Mouse (Mus musculus) gastrocnemius, adult 8-10 months (tissue): ENCODE measurements around the gene 4933427I04Rik. TPM values are rescaled to one million over a fixed set of nuclear protein-coding genes. Genes with fewer than 3 reads are reported as not detected.
A peak's percentile ranks its signal among the peaks of the same experiment; 100 is the strongest.

Experiments
- DNase-seq, 2 experiments: peaks; one replicate each; pipeline ENCODE4 v3.0.0; 2022; ENCODE audit warnings: low spot score in 2 of 2
- total RNA-seq, 4 experiments: library from RNA; stranded (reverse); gene quantifications; 2 replicates each; pipeline ENCODE4 v1.2.4; 2022

4933427I04Rik gene
- not detected for total RNA-seq

DNA sequence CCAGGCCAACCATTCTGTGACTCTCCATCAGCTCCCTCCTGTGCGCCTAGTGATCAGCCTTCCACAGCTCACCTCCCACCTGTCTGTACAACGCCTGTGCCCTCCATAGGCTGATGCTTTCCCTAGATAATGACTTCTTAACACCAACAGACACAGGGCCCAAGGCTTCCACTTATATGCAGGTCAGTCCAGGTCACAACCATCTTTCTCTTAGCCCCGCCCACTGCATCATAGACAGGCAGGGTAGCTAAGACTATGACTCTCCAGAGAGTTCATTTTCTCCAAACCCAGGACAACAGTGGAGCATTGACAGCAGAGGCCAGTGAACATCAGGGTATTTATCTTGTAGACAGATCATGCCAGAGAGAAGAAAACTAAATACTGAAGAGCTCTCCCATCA is at the start of gene 4933427I04Rik:
Gene 4933427I04Rik, plus strand, starts transcription at position 301 of the 400 bp plus-strand sequence.
- no peak for DNase-seq

DNA sequence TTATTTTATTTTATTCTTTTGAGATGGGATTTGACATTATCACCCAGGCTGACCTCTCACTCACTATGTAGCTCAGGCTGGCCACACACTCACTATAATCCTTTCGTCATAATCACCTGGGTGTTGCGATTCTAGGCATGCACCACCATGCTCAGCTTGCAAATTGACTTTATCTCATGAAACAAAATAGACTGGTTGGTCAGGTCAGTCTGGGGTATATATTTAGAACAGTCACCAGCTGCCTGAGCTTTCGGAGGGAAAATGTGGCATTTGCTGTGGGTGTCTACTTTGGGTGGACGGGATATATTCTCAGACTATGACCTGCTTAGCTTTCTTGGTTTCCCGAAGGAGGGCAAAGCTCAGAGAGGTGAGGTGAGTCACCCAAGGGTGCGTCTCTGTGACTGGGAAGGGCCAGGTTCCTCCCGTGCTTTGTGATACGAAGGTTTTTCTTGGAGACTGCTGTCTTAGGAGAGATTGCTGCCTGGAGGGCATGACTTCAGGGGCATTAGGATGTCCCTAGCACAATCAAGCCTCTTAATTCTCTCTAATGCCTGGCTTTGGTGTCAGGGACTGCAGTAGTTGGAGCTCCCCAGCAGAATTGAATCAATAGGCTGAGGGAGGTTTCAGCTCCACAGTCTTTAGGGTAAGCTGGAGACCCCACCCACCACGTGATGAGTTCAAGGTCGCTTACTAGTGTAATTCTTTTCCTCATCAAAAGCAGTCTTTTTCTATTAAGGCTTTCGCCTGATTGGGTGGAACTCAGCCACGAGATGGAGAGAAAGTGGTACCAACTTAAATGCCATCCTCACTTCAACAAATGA is 48.8 kb upstream of the 4933427I04Rik start:
- no peak for DNase-seq

DNA sequence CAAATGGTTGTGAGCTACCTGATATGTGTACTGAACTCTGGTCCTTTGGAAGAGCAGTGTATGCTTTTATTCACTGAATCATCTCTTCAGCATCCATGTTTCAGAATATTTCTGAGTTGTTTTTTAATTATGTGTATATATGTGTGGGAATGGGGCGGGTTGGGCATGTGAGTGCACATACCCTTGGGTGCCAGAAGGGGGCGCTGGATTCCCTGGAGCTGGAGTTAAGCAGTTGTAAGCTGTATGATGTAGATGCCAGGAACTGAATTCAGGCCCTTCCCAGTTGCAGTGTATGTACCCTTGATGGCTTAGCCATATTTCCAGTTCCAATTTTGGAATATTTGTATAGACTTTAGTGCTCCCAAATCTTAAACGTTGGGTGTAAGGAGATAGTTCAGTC is 47.0 kb upstream of the 4933427I04Rik start:
- DNase-seq = no peak

DNA sequence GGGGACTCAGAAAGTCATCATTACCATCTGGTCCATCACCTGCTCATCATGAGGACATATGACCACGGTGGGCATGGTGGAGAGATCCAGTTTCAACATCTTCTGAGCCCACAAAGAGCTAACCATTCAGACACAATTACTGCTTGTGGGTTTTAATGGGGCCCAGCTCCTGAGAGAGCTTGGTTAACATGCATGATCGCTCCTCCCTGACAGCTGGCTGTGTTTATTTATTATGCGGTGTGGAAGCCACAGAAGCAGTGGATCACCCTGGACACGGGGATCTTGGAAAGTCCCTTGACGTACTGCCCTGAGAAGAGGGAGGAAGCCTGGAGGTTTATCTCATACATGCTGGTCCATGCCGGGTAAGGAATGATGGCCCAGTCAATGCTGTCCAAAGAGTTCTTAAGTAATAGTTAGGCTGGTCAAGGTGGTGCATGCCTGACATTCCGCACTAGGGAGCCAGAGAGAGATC is 45.4 kb upstream of the 4933427I04Rik start:
- DNase-seq = no peak

DNA sequence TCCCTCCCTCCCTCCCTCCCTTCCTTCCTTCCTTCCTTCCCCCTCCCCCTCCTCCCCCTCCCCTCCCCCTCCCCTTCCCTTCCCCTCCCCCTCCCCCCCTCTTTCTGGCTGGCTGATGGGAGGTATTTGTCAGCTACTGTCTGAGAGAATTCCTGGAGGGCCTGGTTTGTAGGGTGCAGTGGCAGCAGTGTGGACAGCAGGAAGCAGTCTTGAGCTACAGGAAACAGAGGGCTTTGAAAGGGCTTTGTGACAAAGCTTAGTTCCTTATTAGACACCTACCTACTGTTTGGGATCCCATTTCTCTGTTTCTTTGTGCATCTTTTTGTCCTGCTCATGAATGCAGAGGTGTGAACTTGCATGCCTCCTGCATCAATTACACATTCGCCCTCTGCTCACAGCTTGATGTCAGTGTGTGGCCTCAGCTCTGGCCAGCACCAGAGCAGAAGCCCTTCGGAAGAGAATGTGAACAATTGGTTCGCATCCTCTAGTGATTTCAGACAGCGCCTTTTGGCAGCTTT is 40.3 kb upstream of the 4933427I04Rik start:
- DNase-seq = no peak

DNA sequence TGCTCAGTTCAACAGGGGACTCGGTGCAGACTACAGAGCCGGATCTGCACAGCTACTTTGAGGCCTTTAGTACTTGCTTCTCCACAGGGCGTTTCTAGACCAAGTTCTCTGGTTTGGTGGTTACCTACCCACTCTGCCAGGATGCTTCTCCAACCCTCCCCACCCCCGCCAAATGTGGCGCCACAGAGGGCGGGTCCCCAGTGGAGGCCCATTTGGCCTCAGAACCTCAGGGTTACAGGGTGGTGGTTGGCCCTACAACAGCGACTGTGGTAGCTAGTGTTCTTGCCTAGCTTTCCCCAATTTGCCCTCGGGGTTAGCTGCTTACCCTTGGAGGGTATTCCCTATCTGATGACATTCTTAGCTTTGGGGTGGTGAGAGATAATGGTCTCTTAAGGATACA is 17.4 kb upstream of the 4933427I04Rik start:
- no peak for DNase-seq

DNA sequence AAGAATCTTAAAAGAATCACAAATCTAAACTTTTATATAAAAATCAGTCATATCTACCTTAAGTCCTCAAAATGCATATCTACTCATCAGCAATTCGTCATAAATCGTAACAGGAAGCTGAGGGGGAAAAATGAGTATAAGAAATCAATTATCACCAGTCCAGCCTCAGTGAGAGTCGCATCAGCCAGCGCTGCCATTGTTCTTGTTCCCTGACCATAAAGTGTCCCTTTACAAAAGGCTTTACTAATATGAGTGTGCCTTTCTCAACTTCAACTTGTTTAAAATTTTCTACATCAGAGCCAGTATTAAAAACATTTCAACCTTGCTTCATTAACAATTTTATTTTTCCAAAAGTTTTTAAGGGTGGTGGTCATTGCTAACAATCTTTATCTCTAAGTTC is 2.6 kb upstream of the 4933427I04Rik start:
- no peak for DNase-seq

DNA sequence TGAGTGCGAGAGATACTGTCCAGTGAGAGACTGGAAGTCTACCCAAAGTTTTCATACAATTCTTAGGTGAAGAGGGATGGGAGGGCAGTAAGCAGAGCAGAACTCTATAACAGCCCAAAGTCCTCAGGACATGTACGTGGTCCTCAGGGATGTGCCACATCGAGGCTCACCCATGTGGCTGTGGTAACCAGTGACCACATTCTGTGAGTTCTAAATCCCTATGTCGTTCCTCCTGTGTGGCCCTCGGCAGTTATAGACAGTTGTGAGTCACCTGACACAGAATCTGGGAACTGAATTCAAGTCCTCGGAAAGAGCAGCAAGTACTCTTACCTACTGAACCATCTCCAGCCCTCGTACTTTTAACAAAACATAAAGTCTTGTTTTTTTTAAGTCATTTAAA is 1.4 kb upstream of the 4933427I04Rik start:
- no peak for DNase-seq

DNA sequence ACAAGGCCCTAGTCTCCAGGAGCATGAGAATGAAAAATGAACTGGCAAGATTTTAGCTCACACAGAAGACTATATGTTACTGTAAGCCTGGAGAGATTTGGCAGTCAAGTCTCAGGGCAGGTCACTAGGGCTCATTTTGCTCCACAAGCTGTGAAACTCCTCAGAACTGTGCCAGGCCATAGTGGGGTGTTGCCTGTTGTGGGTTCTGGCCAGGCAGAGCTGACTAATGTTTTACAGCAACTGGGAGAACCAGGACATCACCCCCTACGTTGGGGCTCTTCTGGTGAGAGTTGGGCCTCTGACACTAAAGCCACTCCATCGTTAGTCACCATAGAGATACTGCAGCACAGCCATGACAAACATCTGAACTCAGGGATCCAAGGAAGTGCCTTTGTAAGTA is 324 bp downstream of the 4933427I04Rik start:
- DNase-seq = no peak

DNA sequence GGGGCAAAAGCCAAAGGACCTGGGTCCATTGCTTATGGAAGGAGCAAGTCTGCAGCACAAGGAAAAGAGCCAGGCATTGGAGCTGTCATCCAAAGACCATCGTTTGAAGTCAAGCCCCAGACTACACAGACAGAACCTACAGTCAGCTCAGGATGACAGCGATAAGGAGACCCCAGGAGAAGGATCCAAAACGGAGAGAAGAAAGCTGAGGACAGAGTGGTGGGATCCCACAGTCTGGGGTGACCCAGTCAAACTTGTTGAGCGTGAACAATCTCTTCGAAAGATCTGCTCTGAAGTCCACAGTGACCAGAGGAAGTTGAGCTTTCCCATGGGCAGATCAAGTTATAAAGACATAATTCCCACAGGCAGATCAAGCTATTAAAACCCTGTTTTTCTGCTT is 1.1 kb downstream of the 4933427I04Rik start:
- no peak for DNase-seq

DNA sequence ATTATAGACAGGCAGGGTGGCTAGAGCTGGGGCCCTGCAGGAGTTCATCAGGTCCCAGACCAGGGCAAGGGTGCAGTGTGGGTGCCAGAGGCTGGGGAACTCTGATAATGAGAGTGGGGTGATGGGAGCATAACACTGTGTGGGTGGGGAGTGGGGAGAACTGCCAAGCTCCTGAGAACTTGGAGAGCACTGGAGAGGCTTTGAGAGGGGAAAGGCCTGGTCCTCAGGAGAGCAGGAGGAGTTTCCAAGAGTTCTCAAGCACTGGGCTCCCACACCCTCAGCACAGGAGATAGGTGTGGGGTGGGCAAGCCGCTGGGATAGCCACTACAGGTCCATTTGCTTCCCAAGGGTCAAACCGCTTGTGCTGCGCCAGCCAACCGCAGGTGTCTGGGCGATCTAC is 34.2 kb downstream of the 4933427I04Rik start:
- no peak for DNase-seq

DNA sequence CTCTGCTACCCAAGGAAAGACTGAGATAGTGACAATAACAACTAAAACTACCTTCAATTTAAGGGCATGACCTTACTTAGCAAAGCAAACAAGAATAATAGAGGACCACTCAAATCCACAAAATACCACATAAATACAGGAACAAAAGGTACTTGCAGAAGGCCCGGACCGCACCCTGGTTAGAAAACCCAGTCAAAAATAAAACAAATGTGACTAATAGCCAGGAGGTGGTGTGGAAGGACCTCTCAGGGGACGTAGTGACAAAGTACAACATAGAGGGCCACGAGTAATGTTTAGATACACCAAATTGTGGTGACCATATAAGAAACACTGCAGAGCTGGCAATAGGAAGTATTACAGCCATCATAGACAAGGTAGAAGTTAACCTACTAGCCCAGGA is 34.8 kb downstream of the 4933427I04Rik start:
- no peak for DNase-seq

DNA sequence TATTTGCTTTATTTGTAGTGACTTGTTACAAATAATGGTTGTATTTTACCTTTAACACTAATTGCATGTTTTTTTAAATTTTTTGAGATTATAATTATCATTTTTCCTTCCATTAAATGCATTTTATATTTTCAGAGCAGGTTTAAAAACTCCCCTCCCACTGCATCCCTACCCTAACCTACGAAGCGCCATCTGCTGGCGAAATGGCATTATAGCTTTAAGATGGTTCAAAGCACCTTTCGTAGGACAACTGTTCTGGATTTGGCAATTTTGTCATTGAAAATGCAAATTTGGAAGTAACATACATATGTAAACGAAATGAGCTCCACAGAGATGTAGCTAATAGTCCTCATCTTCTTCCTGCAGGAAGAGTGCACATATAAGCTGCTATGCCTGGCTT is 39.2 kb downstream of the 4933427I04Rik start:
- DNase-seq = no peak

DNA sequence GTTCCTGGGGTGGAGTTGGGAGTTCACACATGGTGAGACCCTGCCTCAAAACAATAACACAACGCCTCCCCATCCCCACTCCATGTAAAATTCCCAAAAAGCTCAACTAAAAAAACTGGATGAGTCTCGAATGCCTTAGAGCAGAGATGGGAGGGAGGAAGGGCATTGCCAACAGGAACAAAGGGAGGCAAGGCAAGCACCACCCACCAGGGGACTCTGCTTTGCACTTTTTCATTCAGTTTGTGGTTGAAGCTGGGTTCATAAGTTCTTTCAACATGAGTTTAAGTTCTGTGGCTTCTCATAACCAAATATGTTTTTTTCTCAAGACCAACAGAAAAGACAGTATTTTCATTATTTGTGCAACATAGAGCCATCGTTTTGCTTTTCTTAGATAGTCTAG is 44.0 kb downstream of the 4933427I04Rik start:
- DNase-seq = no peak

DNA sequence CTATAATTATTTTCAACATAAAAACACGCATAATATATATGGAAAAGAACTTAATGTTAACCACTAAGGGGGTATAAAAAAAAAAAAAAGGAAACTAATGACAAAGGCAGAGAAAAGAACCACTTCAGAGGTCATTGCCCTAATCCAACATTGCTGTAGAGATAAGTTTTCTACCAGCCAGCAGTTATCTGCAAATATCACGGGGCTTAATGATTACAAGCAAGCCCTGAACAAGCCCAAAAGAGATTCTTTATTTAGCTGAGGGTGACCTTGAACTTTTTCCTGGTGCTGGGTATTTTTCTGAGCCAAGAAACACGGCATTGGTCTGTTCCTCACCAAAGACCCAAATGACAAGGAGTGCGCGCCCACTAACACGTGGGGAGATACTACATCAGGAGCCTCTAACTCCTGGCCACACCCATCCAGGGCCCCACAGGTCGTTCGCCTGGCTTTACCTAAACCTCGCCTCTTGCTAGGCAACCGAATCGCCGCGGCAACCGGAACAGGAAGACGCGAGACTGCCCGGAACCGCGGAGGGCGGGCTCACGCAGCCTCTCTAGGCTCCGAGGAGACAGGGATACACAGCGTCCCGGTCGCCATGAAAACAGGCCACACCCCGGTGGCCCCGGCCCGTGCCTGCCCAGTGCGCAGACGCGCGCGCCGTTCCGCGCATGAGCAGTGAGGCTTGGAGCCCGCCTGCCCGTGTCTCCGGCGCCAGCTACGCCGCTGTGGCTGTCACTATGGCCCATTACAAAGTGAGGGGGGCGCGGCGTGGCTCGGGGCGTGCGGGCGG is 45.0 kb downstream of the 4933427I04Rik start, which contains the start of gene Mycbp:
Gene Mycbp, plus strand, starts transcription at position 500 of the 793 bp plus-strand sequence.
- DNase-seq = peak; percentile 98

DNA sequence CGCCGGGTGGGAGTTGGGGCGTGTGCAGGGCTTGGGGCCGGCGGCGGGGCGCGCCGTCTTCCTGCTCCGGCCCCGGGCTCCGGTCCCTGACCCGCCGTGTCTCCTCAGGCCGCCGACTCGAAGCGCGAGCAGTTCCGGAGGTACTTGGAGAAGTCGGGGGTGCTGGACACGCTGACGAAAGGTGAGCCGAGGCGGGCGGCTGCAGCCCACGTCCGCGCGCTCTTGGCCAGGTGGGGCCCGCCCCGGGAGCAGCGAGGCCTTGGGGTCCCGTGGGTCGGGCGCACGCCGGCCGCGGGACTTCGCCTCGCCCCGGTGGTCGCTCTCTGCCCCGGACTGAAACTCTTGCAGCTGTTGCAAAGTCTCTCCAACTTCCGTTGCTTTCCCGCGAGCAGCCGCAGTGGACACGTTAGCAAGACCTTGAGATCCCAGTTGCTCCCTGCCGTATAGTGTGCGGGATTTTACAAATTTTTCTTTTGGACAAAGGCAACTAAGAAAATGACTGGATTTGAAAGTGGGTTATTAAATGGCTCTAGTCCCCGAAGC is 45.7 kb downstream of the 4933427I04Rik start:
- DNase-seq = no peak

DNA sequence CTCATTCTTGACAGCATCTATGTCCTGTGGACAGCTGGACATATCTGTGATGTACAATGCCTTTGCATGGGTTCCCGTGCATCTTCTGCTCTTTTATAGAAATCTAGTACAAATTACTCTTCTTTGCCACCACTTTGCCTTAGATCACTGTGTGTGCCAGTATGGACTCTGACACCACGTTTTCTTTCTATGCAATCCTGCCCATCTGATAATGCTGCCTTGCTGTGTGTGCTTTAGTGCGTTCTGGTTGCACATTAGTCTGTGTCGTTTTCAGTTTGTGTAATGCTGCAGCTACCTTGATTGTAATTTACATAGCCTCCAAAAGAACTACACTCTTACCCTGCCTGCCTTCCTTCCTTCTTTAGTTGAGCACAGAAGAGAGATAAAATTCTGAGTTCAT is 52.0 kb downstream of the 4933427I04Rik start:
- no peak for DNase-seq

DNA sequence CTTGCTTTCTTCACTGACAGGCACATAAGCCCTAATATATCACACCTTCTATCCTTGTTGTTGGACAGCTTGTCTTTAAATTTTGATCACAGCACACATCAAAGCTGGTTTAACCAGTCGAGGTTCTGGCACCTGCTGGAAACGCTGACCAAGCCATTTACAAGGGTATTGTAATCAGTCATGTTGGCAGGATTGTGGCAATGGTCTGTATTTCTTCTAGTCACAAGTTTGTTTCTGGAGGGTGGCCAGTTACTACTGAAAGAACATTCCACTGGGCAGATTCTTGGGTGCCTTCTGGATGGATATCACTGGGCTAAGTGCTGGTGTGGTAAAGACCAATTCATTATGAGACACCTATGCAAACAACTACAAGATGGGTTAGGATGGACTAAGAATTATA is 53.0 kb downstream of the 4933427I04Rik start:
- DNase-seq = no peak
